Comparison of ENCODE assay signal across 28 mouse cellular contexts in genomic region chr6:87443253-87443652, GRCm38 (mm10). TPM values are rescaled to one million over a fixed set of nuclear protein-coding genes. Genes with fewer than 3 reads are reported as not detected.
"Had no signal": no experiment of that assay in that cellular context is flagged by ENCODE, and none has a peak within 500 bp of the region (broad histone marks: within the 10 kb centered on the region; RNA-seq: fewer than 3 reads in every experiment).

No protein-coding gene starts in this region.

- H3K4me1 ChIP-seq: liver, embryonic 13.5 days had no signal

- H3K4me3 ChIP-seq: left cerebral cortex, adult 2 months; liver, embryonic 13.5 days had no signal

- H3K27ac ChIP-seq: left cerebral cortex, adult 2 months; liver, embryonic 13.5 days had no signal

- H3K9me3 ChIP-seq: liver, embryonic 13.5 days had no signal

- H3K36me3 ChIP-seq: liver, embryonic 13.5 days had no signal

- H3K4me2 ChIP-seq: liver, embryonic 13.5 days; midbrain, embryonic 11.5 days had no signal

- DNase-seq: kidney, postnatal 10 days; kidney, postnatal 36 days; layer of hippocampus, postnatal 36 days; liver, embryonic 13.5 days; lung, adult 2 months; lung, postnatal 14 days; lung, postnatal 4 days; midbrain, embryonic 14.5 days; thymus, adult 18-20 months; thymus, postnatal 36 days had no signal

- H3K9ac ChIP-seq: liver, embryonic 13.5 days had no signal

RNA-seq across cellular contexts. Expression of gene Bmp10, which starts 14.5 kb away (rescaled TPM):
- total RNA-seq: layer of hippocampus, adult 8-10 months; layer of hippocampus, postnatal 36 days; left cerebral cortex, adult 2 months; left cerebral cortex, postnatal 10 days; left cerebral cortex, postnatal 36 days; megakaryocyte progenitor cell, adult 5-6 weeks; megakaryocyte-erythroid progenitor cell, adult 5-6 weeks; midbrain, postnatal 0 days had no signal
- polyA plus RNA-seq: limb, embryonic 11.5 days; limb, embryonic 14.5 days; lung, adult 2 months; midbrain, embryonic 11.5 days; midbrain, embryonic 14.5 days; midbrain, postnatal 0 days; neural tube, embryonic 11.5 days; neural tube, embryonic 14.5 days; small intestine, adult 2 months; spleen, adult 2 months; stomach, embryonic 16.5 days; testis, adult 2 months had no signal

RNA-seq across cellular contexts. Expression of gene Gkn3, which starts 54.5 kb away (rescaled TPM):
- total RNA-seq: liver, adult 2 months; megakaryocyte progenitor cell, adult 5-6 weeks; megakaryocyte-erythroid progenitor cell, adult 5-6 weeks had no signal
- polyA plus RNA-seq: limb, embryonic 11.5 days; liver, adult 2 months; liver, embryonic 13.5 days; liver, embryonic 16.5 days; midbrain, embryonic 14.5 days; neural tube, embryonic 11.5 days; spleen, adult 2 months had no signal
